Mouse (Mus musculus): ENCODE measurements around the gene Ints7. TPM values are rescaled to one million over a fixed set of nuclear protein-coding genes. Genes with fewer than 3 reads are reported as not detected.

Ints7 gene
- polyA plus RNA-seq, 1 experiment from 2014 or later, result 66.2 TPM

DNA sequence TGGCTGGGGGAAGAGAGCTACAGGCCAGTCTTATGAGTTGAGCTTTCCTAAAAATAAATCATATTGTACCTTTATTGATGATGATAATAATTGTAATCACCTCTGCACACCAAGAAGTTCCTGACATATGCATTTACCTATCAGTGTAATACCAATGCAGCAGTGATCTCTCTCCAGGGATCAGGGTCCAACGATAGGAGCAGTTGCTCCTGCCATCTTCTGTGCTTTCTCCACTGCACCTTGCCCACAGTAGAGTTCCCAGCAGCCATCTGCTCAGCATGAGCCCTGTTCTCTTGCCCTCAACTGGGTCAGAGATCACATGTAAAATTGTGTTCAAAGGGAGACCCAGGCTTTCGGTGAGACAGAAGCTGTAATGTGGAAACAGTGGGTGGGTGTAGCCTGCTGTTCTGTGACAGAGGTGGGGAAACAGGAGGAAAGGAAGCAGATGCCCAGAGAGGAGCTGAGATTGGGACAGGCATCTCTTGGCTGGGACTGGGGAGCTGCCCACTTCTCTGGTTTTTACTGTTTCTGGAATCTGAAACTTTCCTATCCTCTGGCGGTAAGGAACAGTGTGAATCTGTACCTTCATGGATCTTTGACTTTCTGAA is 63.9 kb downstream of the Ints7 start:
- no peak for ATAC-seq (ENCODE audit: insufficient number of reproducible peaks, insufficient read depth, low FRiP score, low TSS enrichment, low read depth)
- WGBS, result 76% methylated on average over 3 of the region's 3 CpGs

DNA sequence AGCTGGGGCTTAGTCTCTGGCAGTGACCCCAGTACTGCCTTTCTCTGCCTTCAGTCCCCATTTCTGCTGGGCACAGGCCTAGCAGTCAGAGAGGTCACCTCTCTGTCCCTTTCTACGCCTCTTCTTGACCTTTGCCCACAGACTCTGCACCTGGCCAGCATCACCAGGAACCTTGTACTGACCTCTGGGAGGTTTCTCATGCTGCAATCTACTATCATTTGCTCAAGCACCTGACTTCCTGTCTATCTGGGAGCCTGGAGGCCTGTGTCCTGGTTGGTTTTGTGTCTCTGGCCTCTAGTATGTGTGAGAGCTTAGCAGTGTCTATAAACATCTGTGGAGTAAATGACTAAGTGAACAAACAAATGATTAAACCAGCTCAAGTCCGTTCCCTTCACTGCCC is 64.7 kb downstream of the Ints7 start:
- H3K4me2 ChIP-seq, result no peak overlapping the region
- H3K27ac ChIP-seq, result no peak overlapping the region
- no peak overlapping the region for H3K9ac ChIP-seq
- H3K4me3 ChIP-seq, result no peak overlapping the region
- no peaks in the 10 kb centered on the region for H3K27me3 ChIP-seq
- no peaks in the 10 kb centered on the region for H3K4me1 ChIP-seq
- H3K36me3 ChIP-seq, result no peaks in the 10 kb centered on the region
- H3K9me3 ChIP-seq, result no peaks in the 10 kb centered on the region
- no peak for ATAC-seq (ENCODE audit: insufficient number of reproducible peaks, insufficient read depth, low FRiP score, low TSS enrichment, low read depth)
- WGBS, result 77% methylated on average over 2 of the region's 2 CpGs

More for the DNA sequence above, 63.9 kb downstream of the Ints7 start:
- Histone ChIP-seq H3K36me3 (no peaks in the 10 kb centered on the region), H3K9ac (no peak overlapping the region), H3K4me3 (no peak overlapping the region), H3K4me2 (no peak overlapping the region), H3K27ac (no peak overlapping the region), H3K4me1 (no peaks in the 10 kb centered on the region), H3K9me3 (no peaks in the 10 kb centered on the region), H3K27me3 (no peaks in the 10 kb centered on the region)

- ATAC-seq (ENCODE audit: insufficient number of reproducible peaks, insufficient read depth, low FRiP score, low TSS enrichment, low read depth), result no peak
- Histone ChIP-seq H3K27me3 (no peaks in the 10 kb centered on the region), H3K9me3 (no peaks in the 10 kb centered on the region), H3K4me3 (no peak overlapping the region), H3K4me1 (no peaks in the 10 kb centered on the region), H3K27ac (no peak overlapping the region), H3K4me2 (no peak overlapping the region), H3K36me3 (no peaks in the 10 kb centered on the region), H3K9ac (no peak overlapping the region)
- 75% methylated on average over 3 of the region's 3 CpGs for WGBS
These were observed 65.4 kb downstream of the Ints7 start for GRCm38 (mm10) chr1:191640848-191641247.

DNA sequence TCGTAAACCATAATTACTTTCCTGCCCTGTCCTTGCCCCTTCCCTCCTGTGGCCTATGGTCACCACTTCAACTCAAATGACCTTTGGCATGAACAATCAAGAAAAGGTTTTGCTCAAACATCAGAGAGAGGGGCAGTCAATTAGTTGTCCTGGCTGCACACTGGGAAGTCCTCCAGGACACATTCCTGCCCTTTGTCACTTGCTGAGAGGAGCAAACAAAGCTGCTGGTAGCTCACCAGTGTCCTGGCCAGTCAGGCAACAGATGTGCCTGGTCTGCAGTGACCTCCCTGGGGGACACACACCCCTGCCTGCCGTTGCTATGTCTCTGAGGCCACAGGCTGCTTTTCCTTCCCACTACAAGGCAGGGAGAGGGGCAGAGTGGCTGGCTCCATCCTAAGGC is 66.0 kb downstream of the Ints7 start:
- H3K27ac ChIP-seq, result no peak overlapping the region
- H3K4me3 ChIP-seq, result no peak overlapping the region
- H3K36me3 ChIP-seq, result no peaks in the 10 kb centered on the region
- no peak overlapping the region for H3K9ac ChIP-seq
- WGBS, result 13% methylated on average over 2 of the region's 2 CpGs
- ATAC-seq (ENCODE audit: insufficient number of reproducible peaks, insufficient read depth, low FRiP score, low TSS enrichment, low read depth), result no peak
- no peaks in the 10 kb centered on the region for H3K9me3 ChIP-seq
- H3K4me1 ChIP-seq, result no peaks in the 10 kb centered on the region
- H3K4me2 ChIP-seq, result no peak overlapping the region
- H3K27me3 ChIP-seq, result no peaks in the 10 kb centered on the region

- no peak overlapping the region for H3K27ac ChIP-seq
- H3K4me1 ChIP-seq, result no peaks in the 10 kb centered on the region
- no peak overlapping the region for H3K4me2 ChIP-seq
- no peaks in the 10 kb centered on the region for H3K9me3 ChIP-seq
- no peaks in the 10 kb centered on the region for H3K36me3 ChIP-seq
- WGBS, result 52% methylated on average over 4 of the region's 4 CpGs
- no peak overlapping the region for H3K9ac ChIP-seq
- no peak overlapping the region for H3K4me3 ChIP-seq
- H3K27me3 ChIP-seq, result no peaks in the 10 kb centered on the region
- no peak for ATAC-seq (ENCODE audit: insufficient number of reproducible peaks, insufficient read depth, low FRiP score, low TSS enrichment, low read depth)
These were observed 67.5 kb downstream of the Ints7 start for GRCm38 (mm10) chr1:191642903-191643302.

DNA sequence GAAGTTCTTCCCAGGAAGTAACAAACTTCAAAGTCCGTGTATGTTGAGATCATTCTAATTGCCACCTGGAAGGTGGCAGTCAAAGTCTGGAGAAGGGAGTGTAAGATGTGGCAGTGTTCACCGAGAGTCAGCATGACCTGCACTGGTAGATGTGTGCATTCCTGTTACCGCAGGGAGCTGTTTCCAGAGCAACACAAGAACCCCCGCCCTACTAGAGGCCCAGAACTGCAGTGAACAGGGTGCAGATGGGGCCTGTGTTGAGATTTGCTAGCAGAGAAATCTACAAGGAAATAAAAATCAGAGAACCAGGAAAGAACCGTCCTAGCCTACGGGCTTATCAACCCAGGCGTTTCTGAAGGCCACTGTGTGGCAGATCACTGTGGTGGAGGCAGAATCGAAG is 70.5 kb downstream of the Ints7 start:
- no peak overlapping the region for H3K4me2 ChIP-seq
- ATAC-seq (ENCODE audit: insufficient number of reproducible peaks, insufficient read depth, low FRiP score, low TSS enrichment, low read depth), result no peak
- no peaks in the 10 kb centered on the region for H3K36me3 ChIP-seq
- no peaks in the 10 kb centered on the region for H3K27me3 ChIP-seq
- WGBS, result 68% methylated on average over 8 of the region's 8 CpGs
- no peak overlapping the region for H3K9ac ChIP-seq
- no peak overlapping the region for H3K27ac ChIP-seq
- no peaks in the 10 kb centered on the region for H3K4me1 ChIP-seq
- H3K4me3 ChIP-seq, result no peak overlapping the region
- H3K9me3 ChIP-seq, result no peaks in the 10 kb centered on the region

DNA sequence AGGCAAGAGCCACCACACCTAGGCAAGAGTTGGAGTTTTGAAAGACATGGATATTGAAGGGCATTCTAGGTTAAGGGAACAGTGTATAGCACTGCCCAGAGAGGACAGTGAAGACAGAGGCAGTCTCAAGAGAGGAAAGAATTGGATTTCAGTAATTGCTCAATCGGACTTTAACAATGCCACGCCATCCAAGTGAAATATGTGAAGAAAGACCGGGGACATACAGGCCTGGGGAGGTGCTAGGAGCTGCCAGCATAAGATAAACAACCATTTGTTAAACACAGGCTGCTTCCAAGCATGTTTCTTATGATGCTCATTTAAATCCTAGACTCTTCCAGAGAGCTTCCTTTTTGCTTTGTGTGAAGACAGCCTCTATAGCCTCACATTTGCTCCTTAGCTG is 72.2 kb downstream of the Ints7 start:
- H3K4me3 ChIP-seq, result no peak overlapping the region
- WGBS, result 87% methylated on average over 3 of the region's 3 CpGs
- no peak for ATAC-seq (ENCODE audit: insufficient number of reproducible peaks, insufficient read depth, low FRiP score, low TSS enrichment, low read depth)
- H3K9me3 ChIP-seq, result no peaks in the 10 kb centered on the region
- H3K4me1 ChIP-seq, result no peaks in the 10 kb centered on the region
- no peak overlapping the region for H3K9ac ChIP-seq
- H3K4me2 ChIP-seq, result no peak overlapping the region
- H3K27ac ChIP-seq, result no peak overlapping the region
- no peaks in the 10 kb centered on the region for H3K27me3 ChIP-seq
- no peaks in the 10 kb centered on the region for H3K36me3 ChIP-seq

DNA sequence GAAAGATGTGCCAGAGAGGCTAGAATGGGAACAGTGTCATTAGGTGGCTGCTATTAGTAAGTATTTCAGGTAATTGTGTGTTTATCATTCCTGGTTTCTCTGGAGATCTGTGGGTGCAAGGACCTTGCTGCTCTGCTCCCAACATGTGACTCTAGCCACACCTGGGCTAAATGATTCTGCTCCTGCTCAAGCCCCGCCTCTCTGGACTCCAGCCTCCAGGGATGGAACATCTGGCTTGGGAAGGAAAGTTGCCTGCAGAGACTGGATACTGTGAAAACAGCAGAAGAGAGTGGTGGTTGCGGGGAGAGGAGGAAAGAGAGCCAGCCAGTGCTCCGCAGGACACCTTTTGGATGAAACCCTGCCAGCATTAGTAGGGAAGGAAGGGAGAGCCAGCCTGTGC is 84.0 kb downstream of the Ints7 start:
- no peak for ATAC-seq (ENCODE audit: insufficient number of reproducible peaks, insufficient read depth, low FRiP score, low TSS enrichment, low read depth)
- Histone ChIP-seq H3K27ac (no peak overlapping the region), H3K9me3 (no peaks in the 10 kb centered on the region), H3K9ac (no peak overlapping the region), H3K4me3 (no peak overlapping the region), H3K27me3 (no peaks in the 10 kb centered on the region), H3K4me1 (peaks cover 12% of the 10 kb centered on the region), H3K36me3 (no peaks in the 10 kb centered on the region), H3K4me2 (no peak overlapping the region)
- WGBS, result 78% methylated on average over 3 of the region's 3 CpGs

GRCm38 (mm10) chr1:191661019-191661796 is 85.8 kb downstream of the Ints7 start:
- no peaks in the 10 kb centered on the region for H3K36me3 ChIP-seq
- no peak overlapping the region for H3K27ac ChIP-seq
- no peak overlapping the region for H3K9ac ChIP-seq
- no peak overlapping the region for H3K4me2 ChIP-seq
- H3K4me1 ChIP-seq, result peaks cover 12% of the 10 kb centered on the region
- no peak overlapping the region for H3K4me3 ChIP-seq
- ATAC-seq (ENCODE audit: insufficient number of reproducible peaks, insufficient read depth, low FRiP score, low TSS enrichment, low read depth), result no peak
- H3K27me3 ChIP-seq, result no peaks in the 10 kb centered on the region
- WGBS, result 76% methylated on average over 8 of the region's 8 CpGs
- H3K9me3 ChIP-seq, result no peaks in the 10 kb centered on the region

DNA sequence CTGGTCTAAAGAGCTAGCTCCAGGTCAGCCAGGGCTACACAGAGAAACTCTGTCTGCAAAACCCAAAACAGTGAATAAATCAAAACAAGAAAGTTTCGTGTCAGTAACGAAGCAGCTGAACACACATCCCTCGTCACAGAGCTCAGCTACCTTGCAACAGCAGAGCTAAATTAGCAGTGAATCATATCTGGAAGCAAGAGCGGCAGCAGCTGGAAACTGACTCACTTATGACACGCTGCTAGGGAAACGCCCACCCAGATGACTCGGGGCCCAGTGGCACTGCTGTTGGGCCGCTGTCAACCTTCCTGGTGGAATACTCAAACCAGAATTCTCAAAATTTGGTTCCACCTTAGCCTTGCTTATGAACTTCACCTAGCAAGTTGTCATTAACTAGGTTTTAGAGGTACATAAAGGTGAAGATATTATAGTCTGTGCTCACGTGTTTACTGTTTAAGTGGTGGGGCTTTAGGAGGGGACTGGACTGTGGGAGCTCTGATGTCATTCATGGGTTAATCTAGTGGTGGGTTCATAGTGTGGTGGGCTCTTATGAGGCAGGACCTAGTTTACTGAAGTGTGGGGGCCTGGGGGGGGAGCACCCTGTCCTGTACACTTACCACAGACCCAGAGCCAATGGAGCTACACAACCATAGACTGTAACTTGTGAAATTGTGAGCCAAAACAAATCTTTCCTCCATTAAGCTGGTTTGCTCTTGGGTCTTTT is 86.9 kb downstream of the Ints7 start:
- no peak for ATAC-seq (ENCODE audit: insufficient number of reproducible peaks, insufficient read depth, low FRiP score, low TSS enrichment, low read depth)
- WGBS, result 47% methylated on average over 9 of the region's 9 CpGs
- Histone ChIP-seq H3K4me3 (no peak overlapping the region), H3K4me2 (no peak overlapping the region), H3K27me3 (no peaks in the 10 kb centered on the region), H3K9me3 (no peaks in the 10 kb centered on the region), H3K27ac (no peak overlapping the region), H3K36me3 (no peaks in the 10 kb centered on the region), H3K9ac (no peak overlapping the region), H3K4me1 (peaks cover 10% of the 10 kb centered on the region)

DNA sequence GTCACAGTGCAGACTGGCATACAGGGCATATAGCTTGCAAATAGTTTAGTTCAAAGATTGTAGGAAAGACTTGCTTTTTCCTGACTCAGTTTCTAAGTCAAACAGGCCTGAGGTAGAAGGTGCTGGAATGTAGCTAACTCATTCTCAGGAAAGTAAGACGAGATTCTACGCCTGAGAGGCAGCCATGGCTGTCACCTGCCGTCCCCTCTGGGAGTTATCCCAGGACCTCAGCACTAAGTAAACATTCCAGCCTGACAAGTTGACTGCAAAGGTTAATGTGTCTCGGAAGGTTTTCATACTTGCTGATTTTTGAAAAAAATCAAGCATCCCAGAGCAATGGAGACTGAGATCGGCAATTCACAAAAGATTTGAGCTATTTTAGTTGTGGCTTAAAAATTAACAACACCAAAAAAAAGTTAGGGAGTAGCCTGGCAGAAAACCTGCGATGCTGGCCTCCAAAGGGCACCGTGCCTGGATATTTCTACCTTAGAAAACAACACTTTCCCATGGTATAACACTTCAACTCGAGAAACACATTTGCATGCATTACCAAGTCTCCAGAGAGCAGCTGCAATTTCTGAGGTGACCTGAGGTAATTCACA is 87.6 kb downstream of the Ints7 start:
- no peaks in the 10 kb centered on the region for H3K36me3 ChIP-seq
- no peak overlapping the region for H3K4me2 ChIP-seq
- H3K9me3 ChIP-seq, result no peaks in the 10 kb centered on the region
- 0 out of 2 replicates have a peak, but pooled peaks cover 4% of the 10 kb centered on the region for H3K4me1 ChIP-seq
- ATAC-seq (ENCODE audit: insufficient number of reproducible peaks, insufficient read depth, low FRiP score, low TSS enrichment, low read depth), result no peak
- no peak overlapping the region for H3K27ac ChIP-seq
- WGBS, result 43% methylated on average over 8 of the region's 8 CpGs
- no peak overlapping the region for H3K9ac ChIP-seq
- H3K27me3 ChIP-seq, result no peaks in the 10 kb centered on the region
- H3K4me3 ChIP-seq, result no peak overlapping the region

Data from embryonic facial prominence, embryonic 13.5 days (tissue).